Mouse (Mus musculus): ENCODE measurements around the gene Adam23.

- no peak for TF ChIP-seq CTCF (IDR thresholded peaks at IDR 0.05)
- TF ChIP-seq EP300 (IDR thresholded peaks at IDR 0.05; ENCODE audit: insufficient read depth, low read depth, low read length), result no peak
Observed at GRCm38 (mm10) chr1:63573864-63574611, 128.3 kb downstream of the Adam23 start.

Measured in heart, adult 2 months (tissue).